Mouse (Mus musculus) liver, postnatal 0 days (tissue): ENCODE results near the gene Tmem236. TPM values are rescaled to one million over a fixed set of nuclear protein-coding genes. Genes with fewer than 3 reads are reported as not detected.
A peak's percentile ranks its signal among the peaks of the same experiment; 100 is the strongest.

ENCODE experiments used
- ATAC-seq: fragments of 200-750 bp; cut with Nextera tagmentation; 2 replicates; pipeline ENCODE4 v1.8.0; 2017; ENCODE audit warnings: mild to moderate bottlenecking, moderate library complexity
- DNase-seq: peaks from one replicate; pipeline ENCODE4 v3.0.0-alpha.2; 2016
- H3K27ac ChIP-seq: fragments of 300-500 bp; sonication (generic); 2 replicates; pipeline ENCODE4 v1.5.1; 2014; ENCODE audit warnings: antibody characterized with exemption, moderate library complexity, mild to moderate bottlenecking, low read depth
- H3K27me3 ChIP-seq: fragments of 300-500 bp; sonication (generic); 2 replicates; pipeline ENCODE4 v1.6.1; 2014; ENCODE audit warnings: low read length, control low read depth, mixed read lengths; ENCODE audit not compliant: insufficient read depth
- H3K36me3 ChIP-seq: fragments of 300-500 bp; sonication (generic); replicated peaks from 2 replicates; pipeline ENCODE4 v1.6.1; 2014; ENCODE audit warnings: mild to moderate bottlenecking, control low read depth, low read length, moderate library complexity, mixed read lengths; ENCODE audit not compliant: insufficient read depth
- H3K4me1 ChIP-seq: fragments of 300-500 bp; sonication (generic); 2 replicates; pipeline ENCODE4 v1.6.1; 2014; ENCODE audit warnings: antibody characterized with exemption, mild to moderate bottlenecking, control low read depth; ENCODE audit not compliant: insufficient read depth
- H3K4me2 ChIP-seq: fragments of 300-500 bp; sonication (generic); 2 replicates; pipeline ENCODE4 v1.6.1; 2014; ENCODE audit warnings: low read depth, mild to moderate bottlenecking, low read length, moderate library complexity, mixed read lengths
- H3K4me3 ChIP-seq: fragments of 300-500 bp; sonication (generic); 2 replicates; pipeline ENCODE4 v1.5.1; 2014; ENCODE audit warnings: low read depth, low read length
- H3K9ac ChIP-seq: fragments of 300-500 bp; sonication (generic); replicated peaks from 2 replicates; pipeline ENCODE4 v1.6.1; 2014; ENCODE audit warnings: mild to moderate bottlenecking, moderate library complexity
- H3K9me3 ChIP-seq: fragments of 300-500 bp; sonication (generic); 2 replicates; pipeline ENCODE4 v1.6.1; 2016; ENCODE audit warnings: mild to moderate bottlenecking, control low read depth, low read length, mixed read lengths
- CTCF ChIP-seq: sonication (generic); IDR thresholded peaks from 2 replicates; pipeline ENCODE4 v1.5.1; 2016; ENCODE audit warnings: antibody characterized with exemption, low read depth
- EP300 ChIP-seq: IDR thresholded peaks from 2 replicates; pipeline ENCODE4 v1.6.1; 2016; ENCODE audit warnings: antibody characterized with exemption, low read depth, mild to moderate bottlenecking
- WGBS: fragments of 180-500 bp; shearing (Covaris S2); extraction: QIAGEN DNeasy Blood & Tissue Kit; methylation state at CpG from one replicate; pipeline ENCODE4 v1.1.7; 2014; ENCODE audit not compliant: insufficient replicate concordance; 5-methylcytosine and 5-hydroxymethylcytosine counted together
- polyA plus RNA-seq: library from polyadenylated mRNA; unstranded; fragments of >200 nt; fragmentation: Nextera tagmentation; extraction: Ambion mirVana; gene quantifications from 2 replicates; pipeline ENCODE4 v1.2.1, GENCODE M21; 2015

The Tmem236 gene
- polyA plus RNA-seq, 1 experiment from 2014 or later, result not detected

DNA sequence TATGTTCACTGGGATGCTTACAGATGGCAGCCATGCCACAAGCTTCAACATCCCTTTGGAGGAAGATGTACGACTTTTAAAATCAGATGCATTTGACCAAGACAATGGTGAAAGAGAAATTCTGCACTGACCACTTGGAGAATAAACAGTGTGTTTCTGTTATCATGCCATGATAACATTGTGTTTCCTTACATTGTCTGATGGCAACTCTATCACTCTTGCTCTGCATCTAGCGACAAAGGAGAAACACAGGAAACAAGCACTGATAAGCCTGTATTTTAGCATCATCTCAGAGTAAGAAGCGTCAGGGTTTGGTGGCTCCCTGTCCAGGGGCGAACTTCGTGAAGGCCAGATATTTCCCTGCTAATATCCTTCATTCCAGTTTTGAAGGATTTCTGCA lies 61.0 kb downstream of the Tmem236 start:
- no peak overlapping the region for H3K4me3 ChIP-seq
- DNase-seq, result no peak

DNA sequence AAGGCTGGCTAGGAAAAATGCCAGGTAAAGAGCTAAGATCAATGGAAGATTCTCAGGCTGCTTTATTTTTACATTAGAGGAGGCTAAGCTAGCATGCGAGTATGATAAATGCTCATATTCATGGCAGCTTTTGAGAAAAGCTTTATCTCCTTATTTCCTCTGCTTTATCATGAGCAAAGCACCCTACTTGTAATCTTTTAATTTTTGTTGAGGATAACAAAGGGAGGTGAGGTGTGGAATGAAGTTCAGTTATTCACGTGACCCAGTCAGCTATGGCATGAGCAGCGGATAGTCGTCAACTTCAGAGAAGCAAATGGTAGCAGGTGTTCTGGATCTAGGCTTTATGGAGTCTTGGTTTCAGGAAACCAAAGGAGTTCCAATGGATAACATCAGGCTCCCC lies 62.6 kb downstream of the Tmem236 start:
- Histone ChIP-seq H3K9me3 (no peaks in the 10 kb centered on the region), H3K27me3 (no peaks in the 10 kb centered on the region), H3K4me2 (no peak overlapping the region), H3K4me1 (peaks cover 2% of the 10 kb centered on the region; the same call in 1 of the 2 replicates), H3K9ac (no peak overlapping the region), H3K4me3 (no peak overlapping the region), H3K27ac (no peak overlapping the region), H3K36me3 (no peaks in the 10 kb centered on the region)
- DNase-seq (no peak), ATAC-seq (no peak)
- WGBS, result 78% methylated on average over 4 of the region's 4 CpGs
- no peak for TF ChIP-seq CTCF
- TF ChIP-seq EP300, result no peak

More for the DNA sequence above, 61.0 kb downstream of the Tmem236 start:
- no peak for TF ChIP-seq EP300
- no peak for TF ChIP-seq CTCF
- Histone ChIP-seq H3K4me2 (no peak overlapping the region), H3K9ac (no peak overlapping the region), H3K4me1 (peaks cover 2% of the 10 kb centered on the region; the same call in 1 of the 2 replicates), H3K36me3 (no peaks in the 10 kb centered on the region), H3K9me3 (no peaks in the 10 kb centered on the region), H3K27ac (no peak overlapping the region), H3K27me3 (no peaks in the 10 kb centered on the region)
- no peak for ATAC-seq
- 61% methylated on average over 5 of the region's 5 CpGs for WGBS

DNA sequence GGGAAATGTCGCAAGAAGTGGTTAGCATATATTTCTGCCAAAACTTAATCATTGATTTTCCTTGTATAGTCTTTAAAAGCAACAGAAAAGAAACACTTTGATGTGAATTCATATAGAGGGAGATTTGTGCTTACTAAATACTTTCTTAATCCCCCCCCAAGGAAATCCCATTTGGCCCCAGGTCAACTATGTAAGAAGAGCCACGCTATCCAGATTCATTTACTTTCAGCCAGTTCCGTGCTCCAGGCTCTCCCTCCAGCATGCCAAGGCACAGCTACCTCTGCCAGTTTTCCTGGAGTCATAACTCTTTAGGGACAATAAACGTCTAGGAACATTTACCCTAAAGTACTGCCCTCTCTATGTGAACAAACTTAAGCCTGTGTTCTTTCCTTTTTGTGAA lies 63.4 kb downstream of the Tmem236 start:
- no peak for ATAC-seq
- no peak for TF ChIP-seq EP300
- no peak for TF ChIP-seq CTCF
- WGBS, result 58% methylated on average over 4 of the region's 4 CpGs
- Histone ChIP-seq H3K4me3 (no peak overlapping the region), H3K9ac (no peak overlapping the region), H3K27ac (no peak overlapping the region), H3K9me3 (no peaks in the 10 kb centered on the region), H3K4me1 (peaks cover 2% of the 10 kb centered on the region; the same call in 1 of the 2 replicates), H3K27me3 (no peaks in the 10 kb centered on the region), H3K4me2 (no peak overlapping the region), H3K36me3 (no peaks in the 10 kb centered on the region)
- no peak for DNase-seq

DNA sequence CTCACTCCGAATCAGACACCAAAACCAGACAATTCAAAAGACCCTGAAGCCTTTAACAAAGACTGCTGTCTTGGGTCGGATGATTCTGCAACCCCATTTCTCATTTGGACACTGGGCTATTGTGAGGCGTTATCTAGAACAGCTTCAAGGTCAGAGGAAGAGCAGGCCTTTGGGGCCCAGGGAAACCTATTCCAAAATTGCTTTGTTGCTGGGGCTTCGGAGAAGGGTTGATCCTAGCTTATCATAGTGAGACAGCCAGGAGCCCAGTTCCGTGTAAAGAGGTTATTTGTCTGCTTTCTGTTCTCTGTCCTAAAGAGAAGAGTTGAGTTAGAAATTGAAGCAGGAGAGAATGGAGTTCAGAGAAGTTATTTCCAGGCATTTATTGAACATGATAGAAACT lies 64.8 kb downstream of the Tmem236 start:
- ATAC-seq, result no peak
- Histone ChIP-seq H3K4me2 (no peak overlapping the region), H3K4me1 (peaks cover 2% of the 10 kb centered on the region; the same call in 1 of the 2 replicates), H3K27me3 (no peaks in the 10 kb centered on the region), H3K4me3 (no peak overlapping the region), H3K9ac (no peak overlapping the region), H3K27ac (0 out of 2 replicates have a peak overlapping the region, but pooled peaks have one; percentile 3), H3K9me3 (no peaks in the 10 kb centered on the region), H3K36me3 (no peaks in the 10 kb centered on the region)
- TF ChIP-seq EP300 (no peak), CTCF (no peak)
- 61% methylated on average over 5 of the region's 5 CpGs for WGBS
- DNase-seq, result no peak

DNA sequence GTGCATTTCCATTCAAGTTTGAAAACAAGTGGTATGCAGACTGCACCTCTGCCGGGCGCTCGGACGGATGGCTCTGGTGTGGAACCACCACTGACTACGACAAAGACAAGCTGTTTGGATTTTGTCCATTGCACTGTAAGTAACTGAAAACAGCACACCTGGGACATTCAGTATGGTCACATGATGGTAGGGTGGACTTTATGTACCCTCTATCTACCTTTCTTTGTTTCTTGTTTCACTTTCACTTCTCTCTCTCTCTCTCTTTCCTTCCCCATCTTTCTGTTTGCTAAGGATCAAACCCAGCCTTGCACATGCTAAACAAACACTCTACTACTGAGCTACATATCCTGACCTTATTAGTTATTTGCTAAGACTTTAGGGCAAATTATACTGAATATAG lies 69.8 kb downstream of the Tmem236 start:
- H3K4me3 ChIP-seq, result no peak overlapping the region
- H3K4me2 ChIP-seq, result peak overlapping the region; percentile 1
- no peak overlapping the region; the same call in 1 of the 2 replicates for H3K27ac ChIP-seq
- no peak for TF ChIP-seq CTCF
- no peak for DNase-seq
- H3K4me1 ChIP-seq, result peaks cover 7% of the 10 kb centered on the region
- ATAC-seq, result no peak
- H3K9ac ChIP-seq, result no peak overlapping the region
- 87% methylated on average over 5 of the region's 5 CpGs for WGBS
- no peaks in the 10 kb centered on the region for H3K36me3 ChIP-seq
- H3K9me3 ChIP-seq, result no peaks in the 10 kb centered on the region
- H3K27me3 ChIP-seq, result no peaks in the 10 kb centered on the region

DNA sequence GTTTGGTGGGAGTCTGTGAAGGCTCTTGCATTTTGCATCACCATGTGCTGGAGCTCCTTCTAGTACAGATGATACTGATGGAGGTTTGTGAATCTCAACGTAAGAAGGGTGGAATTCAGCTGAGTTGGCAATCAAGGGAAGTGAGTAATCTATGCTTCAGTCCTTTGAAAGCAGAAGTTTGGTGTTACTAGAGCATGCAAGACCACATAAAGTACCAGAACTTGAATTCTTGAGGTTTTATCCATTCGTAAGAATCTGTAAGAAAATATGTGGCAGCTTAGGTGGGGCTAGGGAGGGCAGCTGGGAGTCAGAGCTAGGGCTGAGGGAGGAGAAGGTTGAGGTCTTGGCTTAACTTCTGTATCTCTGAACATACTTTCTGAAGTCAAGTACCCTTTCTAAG lies 70.3 kb downstream of the Tmem236 start:
- Histone ChIP-seq H3K4me2 (peak overlapping the region; percentile 1), H3K4me3 (no peak overlapping the region), H3K27ac (no peak overlapping the region; the same call in 1 of the 2 replicates), H3K36me3 (no peaks in the 10 kb centered on the region), H3K9me3 (no peaks in the 10 kb centered on the region), H3K4me1 (peaks cover 7% of the 10 kb centered on the region; the same call in 1 of the 2 replicates), H3K9ac (no peak overlapping the region), H3K27me3 (no peaks in the 10 kb centered on the region)
- DNase-seq (no peak), ATAC-seq (no peak)
- TF ChIP-seq CTCF, result no peak
- no peak for TF ChIP-seq EP300
- 26% methylated on average over 2 of the region's 2 CpGs for WGBS
